Mouse (Mus musculus): ENCODE measurements at regions not wholly inside any gene's neighbourhood (a gene's known extent, or its start where the extent isn't known, plus 50 kb on each side); places are given as distances from the start of the nearest gene placed in this dataset.
A peak's percentile ranks its signal among the peaks of the same experiment; 100 is the strongest.
"Not testable (repeated sequence)": the region's sequence is repeated elsewhere in the genome, so short reads cannot be mapped to it uniquely, and the experiment has no call there.

DNA sequence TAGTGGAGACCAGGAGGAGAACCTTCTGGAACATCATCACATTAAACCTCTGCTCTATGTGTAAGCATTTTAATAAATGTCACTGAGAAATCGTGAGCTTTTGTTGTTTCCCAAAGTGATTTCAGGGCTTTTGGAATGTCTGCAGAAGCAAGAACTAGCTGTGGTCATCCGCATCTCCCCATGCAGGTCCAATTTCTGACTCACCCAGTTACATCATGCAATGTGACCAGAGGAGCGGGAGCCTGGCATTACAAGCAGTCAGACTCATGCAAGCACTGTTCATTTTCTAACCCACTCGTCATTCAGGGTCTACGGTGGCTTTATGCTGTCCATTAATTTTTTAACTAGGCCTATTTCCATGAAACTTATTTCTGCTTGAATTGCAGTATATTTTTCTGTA, 151.2 kb upstream of the Supt20 start:
- DNase-seq (ENCODE audit: low spot score) = peak; percentile 7

GRCm38 (mm10) chr3:54545393-54545792, 147.2 kb upstream of the Supt20 start:
- no peak for DNase-seq (ENCODE audit: low spot score)

DNA sequence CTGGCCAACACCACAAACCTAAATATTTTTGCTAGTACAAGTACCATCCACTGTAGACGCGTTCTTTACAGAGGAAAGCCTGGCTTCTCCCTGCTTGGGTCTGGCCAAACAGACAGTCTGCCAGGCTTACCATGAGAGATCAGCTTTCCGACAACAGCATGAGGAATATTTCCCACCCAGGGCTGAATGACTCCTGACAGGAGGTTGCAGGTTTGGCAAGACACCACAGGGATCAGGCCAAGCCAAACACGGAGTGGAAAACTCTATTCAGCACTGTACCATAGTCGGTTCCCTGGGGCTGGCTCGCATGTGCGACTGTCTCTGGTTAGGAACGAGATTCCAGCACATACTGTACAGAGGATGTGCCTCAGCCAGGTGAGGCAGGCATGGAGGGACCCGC, 140.7 kb upstream of the Supt20 start:
- peak; percentile 3 for DNase-seq (ENCODE audit: low spot score)

DNA sequence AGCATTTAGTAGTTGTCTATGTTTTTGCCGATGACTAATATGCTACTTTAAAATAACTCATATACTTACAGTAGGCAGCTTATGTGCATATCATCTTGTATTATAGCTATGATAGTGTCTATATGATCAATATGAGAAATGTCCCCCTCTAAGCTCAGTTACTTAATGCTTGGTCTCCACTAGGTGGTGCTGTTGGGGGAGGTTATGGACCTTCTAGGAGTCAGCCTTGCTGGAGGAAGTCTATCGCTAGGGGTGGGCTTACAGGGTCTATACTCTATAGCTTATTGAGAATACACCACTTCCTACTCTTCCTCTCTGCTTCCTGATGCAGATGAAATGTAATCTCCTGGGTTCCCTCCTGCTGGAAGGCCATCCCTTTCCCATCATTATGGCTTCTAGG, 136.7 kb upstream of the Supt20 start:
- DNase-seq (ENCODE audit: low spot score) = no peak

GRCm38 (mm10) chr3:54559053-54559452, 133.6 kb upstream of the Supt20 start:
- DNase-seq (ENCODE audit: low spot score) = no peak

DNA sequence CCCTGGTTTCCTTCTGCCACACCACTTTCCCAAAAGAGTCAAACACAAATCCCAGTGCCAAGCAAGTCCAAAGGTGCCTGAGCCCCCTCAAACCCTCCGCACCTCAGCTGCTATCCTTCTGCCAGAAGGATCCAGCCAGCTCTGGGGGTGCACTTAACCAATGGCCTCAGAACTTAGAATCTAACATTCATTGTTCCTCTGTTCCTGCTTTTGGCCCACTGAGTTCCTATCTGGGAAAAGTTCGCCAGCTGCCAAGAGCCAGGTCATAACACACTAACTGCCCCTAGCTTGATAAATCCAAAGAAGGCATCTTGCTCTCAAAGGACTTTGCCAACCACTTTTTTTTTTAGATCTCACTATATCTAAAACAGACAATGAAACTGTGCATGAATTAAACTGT, 133.1 kb upstream of the Supt20 start:
- DNase-seq (ENCODE audit: low spot score) = no peak

- DNase-seq (ENCODE audit: low spot score) = no peak
Observed at GRCm38 (mm10) chr3:54560056-54560922, 132.3 kb upstream of the Supt20 start.

DNA sequence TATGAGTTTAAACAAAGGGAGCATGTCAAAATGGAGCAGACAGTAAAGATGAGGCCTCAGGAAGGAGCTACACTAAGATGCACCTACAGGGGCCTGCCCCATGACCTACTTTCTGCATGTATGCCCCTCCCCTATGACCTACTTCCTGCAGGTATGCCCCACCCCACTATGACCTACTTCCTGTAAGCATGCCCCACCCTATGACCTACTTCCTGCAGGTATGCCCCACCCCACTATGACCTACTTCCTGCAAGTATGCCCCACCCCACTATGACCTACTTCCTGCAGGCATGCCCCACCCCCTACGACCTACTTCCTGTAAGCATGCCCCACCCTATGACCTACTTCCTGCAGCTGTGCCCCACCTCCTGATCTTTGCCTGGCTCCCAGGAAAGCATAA, 125.3 kb upstream of the Supt20 start:
- no peak for DNase-seq (ENCODE audit: low spot score)

- DNase-seq (ENCODE audit: low spot score) = no peak
Observed at GRCm38 (mm10) chr3:54568096-54568495, 124.5 kb upstream of the Supt20 start.

DNA sequence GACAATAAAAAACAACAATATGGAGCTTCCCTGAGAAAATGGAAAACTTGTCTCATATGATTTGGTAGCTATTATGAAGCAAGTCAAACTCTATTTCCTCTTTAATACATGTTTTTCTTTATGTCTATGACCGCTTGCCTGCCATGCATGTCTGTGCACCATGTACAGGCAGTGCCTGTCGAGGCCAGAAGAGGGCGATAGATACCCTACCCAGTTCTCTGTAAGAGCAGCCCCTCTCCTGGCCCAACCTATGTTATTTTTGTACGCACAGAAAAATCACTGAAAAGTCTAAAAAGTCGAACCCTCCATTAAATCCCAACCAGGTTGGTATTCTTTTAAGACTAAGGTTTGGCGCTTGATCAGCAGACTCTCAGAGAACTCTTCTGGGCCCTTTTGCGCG, 122.1 kb upstream of the Supt20 start:
- DNase-seq (ENCODE audit: low spot score) = no peak

GRCm38 (mm10) chr3:54577851-54578250, 114.8 kb upstream of the Supt20 start:
- no peak for DNase-seq (ENCODE audit: low spot score)

DNA sequence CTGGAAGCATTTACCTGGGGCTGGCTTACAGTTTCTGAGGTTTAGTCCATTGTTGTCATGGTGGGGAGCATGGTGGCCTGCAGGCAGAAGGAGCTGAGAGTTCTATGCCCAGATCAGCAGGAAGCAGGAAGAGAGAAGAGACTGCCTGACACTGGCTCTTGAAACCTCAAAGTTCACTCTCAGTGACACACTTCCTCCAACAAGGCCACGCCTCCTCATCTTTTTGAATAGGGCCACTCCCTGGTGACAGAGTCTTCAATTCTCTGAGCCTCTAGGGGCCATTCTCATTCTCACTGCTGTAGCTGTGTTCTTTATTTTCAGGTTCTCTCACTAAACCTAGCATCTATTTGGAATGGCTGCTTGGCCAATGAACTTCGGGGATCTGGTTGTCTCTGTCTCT, 113.2 kb upstream of the Supt20 start:
- no peak for DNase-seq (ENCODE audit: low spot score)

- DNase-seq (ENCODE audit: low spot score) = no peak
Observed at GRCm38 (mm10) chr3:54580339-54580738, 112.3 kb upstream of the Supt20 start.

DNA sequence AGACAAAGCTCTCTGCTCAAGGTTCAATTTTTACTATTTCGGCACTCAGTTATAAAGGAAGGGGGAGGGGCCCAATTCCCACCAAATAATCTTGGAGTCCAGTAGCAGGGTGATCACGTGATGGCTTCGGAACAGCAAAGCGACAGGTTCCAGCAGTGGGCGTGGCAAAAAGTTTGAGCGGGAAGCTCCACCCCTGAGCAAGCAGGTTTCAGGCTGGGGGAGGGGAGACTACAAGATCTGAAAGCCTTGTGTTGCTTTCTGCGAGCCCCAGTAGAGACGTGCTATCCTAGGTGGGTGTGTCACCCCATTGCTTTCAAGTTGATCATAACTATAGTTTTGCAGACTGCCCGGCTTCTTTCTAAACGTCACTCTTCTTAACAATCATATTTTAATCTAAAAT, 106.8 kb upstream of the Supt20 start:
- not testable (repeated sequence) for DNase-seq (ENCODE audit: low spot score)

- DNase-seq (ENCODE audit: low spot score) = no peak
Observed at GRCm38 (mm10) chr3:54587127-54587995, 105.2 kb upstream of the Supt20 start.

- no peak for DNase-seq (ENCODE audit: low spot score)
Observed at GRCm38 (mm10) chr3:54588198-54588597, 104.4 kb upstream of the Supt20 start.

GRCm38 (mm10) chr3:54589976-54590375, 102.6 kb upstream of the Supt20 start:
- DNase-seq (ENCODE audit: low spot score) = no peak

GRCm38 (mm10) chr3:54591160-54591559, 101.4 kb upstream of the Supt20 start:
- no peak for DNase-seq (ENCODE audit: low spot score)

GRCm38 (mm10) chr3:54592064-54592463, 100.5 kb upstream of the Supt20 start:
- DNase-seq (ENCODE audit: low spot score) = no peak

DNA sequence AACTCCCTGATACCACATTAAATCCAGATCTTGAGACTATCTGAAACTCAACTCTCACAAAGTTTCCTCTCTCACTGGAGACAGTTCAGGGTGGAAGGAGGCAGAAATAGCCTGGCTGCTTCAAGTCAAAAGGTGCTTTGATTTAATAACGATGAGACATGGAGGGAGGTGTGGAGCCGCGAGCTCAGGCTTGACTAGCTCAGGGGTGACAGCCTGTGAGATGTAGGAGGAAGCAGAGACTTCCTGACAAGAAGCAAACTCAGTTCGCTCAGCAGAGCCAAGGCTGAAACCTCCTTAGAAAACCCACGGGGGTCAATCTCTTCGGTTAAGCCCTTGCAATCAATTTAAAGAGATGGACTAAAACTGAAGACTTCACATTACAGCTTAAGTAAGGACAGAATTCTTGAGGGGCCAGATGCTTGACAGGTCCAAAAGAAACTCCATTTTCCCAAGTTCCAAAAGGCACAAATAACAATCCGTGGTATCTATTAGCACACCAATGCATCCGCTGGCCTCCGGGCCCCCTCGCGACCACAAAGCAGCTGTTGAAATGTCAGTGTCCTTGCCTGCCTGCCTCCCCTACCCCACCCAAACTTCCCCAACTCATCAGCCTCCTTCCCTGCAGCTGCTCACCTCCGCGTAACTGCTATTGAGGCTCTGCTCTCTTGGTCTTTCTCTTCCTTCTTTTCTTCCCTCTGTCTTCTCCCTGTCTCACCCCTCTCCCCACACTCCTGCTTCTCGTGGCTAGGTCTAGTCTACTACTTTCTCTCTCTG, 99.8 kb upstream of the Supt20 start:
- DNase-seq (ENCODE audit: low spot score) = no peak

DNA sequence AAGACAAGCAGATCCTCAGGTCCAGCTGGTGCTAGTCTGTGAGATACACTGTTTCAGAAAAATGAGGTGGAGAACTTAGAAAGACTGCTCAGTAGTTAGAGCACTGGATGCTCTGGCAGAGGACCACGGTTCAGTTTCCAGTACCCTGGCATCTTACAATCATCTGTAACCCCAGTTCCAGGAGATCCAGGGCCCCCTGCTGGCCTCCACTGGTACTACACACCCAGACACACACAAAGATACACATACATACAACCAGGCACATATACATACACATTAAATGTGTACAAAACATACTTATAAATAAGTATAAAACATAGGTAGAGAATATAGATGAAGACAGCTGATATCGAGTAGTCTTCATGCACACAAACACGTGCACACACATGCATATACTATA, 97.4 kb upstream of the Supt20 start:
- DNase-seq (ENCODE audit: low spot score) = no peak

All from urinary bladder, postnatal 25 days (tissue).